Mouse (Mus musculus): ENCODE data around the gene Tcf3. TPM values are rescaled to one million over a fixed set of nuclear protein-coding genes. Genes with fewer than 3 reads are reported as not detected.

Gene Tcf3
- polyA plus RNA-seq, 1 experiment from 2014 or later: 30.9 TPM

GRCm38 (mm10) chr10:80435764-80436163 lies 2.3 kb upstream of the Tcf3 start:
- H3K36me3 ChIP-seq (ENCODE audit: control insufficient read depth, insufficient read depth, low read length): no peaks in the 10 kb centered on the region
- H3K4me2 ChIP-seq (replicated peaks; ENCODE audit: low read depth): peak overlapping the region; percentile 34
- H3K4me3 ChIP-seq (ENCODE audit: low read depth, low read length): no peak overlapping the region
- peak overlapping the region; percentile 87 for H3K27ac ChIP-seq (replicated peaks)
- no peaks in the 10 kb centered on the region for H3K27me3 ChIP-seq (ENCODE audit: control insufficient read depth, insufficient read depth, low read length)
- 25% methylated on average over 7 of the region's 7 CpGs for WGBS
- peak overlapping the region; percentile 18; the same call in 1 of the 2 replicates for H3K9ac ChIP-seq (ENCODE audit: low read length)
- TF ChIP-seq EP300 (optimal IDR thresholded peaks at IDR 0.05) (peak; percentile 55), CTCF (IDR thresholded peaks at IDR 0.05; ENCODE audit: low read depth) (no peak)
- peaks cover 6% of the 10 kb centered on the region; the same call in 1 of the 2 replicates for H3K4me1 ChIP-seq (replicated peaks; ENCODE audit: control insufficient read depth, insufficient read depth)
- H3K9me3 ChIP-seq (ENCODE audit: control insufficient read depth, low read length): no peaks in the 10 kb centered on the region
- DNase-seq (ENCODE audit: low spot score) (peak; percentile 91), ATAC-seq (ENCODE audit: low FRiP score, low TSS enrichment) (peak; percentile 66)

GRCm38 (mm10) chr10:80434823-80435222 lies 1.4 kb upstream of the Tcf3 start:
- DNase-seq (ENCODE audit: low spot score): no peak
- peaks cover 6% of the 10 kb centered on the region; the same call in 1 of the 2 replicates for H3K4me1 ChIP-seq (replicated peaks; ENCODE audit: control insufficient read depth, insufficient read depth)
- 0 out of 2 replicates have a peak, but pooled peaks cover 4% of the 10 kb centered on the region for H3K36me3 ChIP-seq (ENCODE audit: control insufficient read depth, insufficient read depth, low read length)
- H3K4me2 ChIP-seq (replicated peaks; ENCODE audit: low read depth): no peak overlapping the region
- peak overlapping the region; percentile 35; the same call in 1 of the 2 replicates for H3K9ac ChIP-seq (ENCODE audit: low read length)
- TF ChIP-seq CTCF (IDR thresholded peaks at IDR 0.05; ENCODE audit: low read depth) (no peak), EP300 (optimal IDR thresholded peaks at IDR 0.05) (no peak)
- H3K27me3 ChIP-seq (ENCODE audit: control insufficient read depth, insufficient read depth, low read length): no peaks in the 10 kb centered on the region
- H3K9me3 ChIP-seq (ENCODE audit: control insufficient read depth, low read length): no peaks in the 10 kb centered on the region
- 77% methylated on average over 3 of the region's 3 CpGs for WGBS
- ATAC-seq (ENCODE audit: low FRiP score, low TSS enrichment): no peak
- H3K4me3 ChIP-seq (ENCODE audit: low read depth, low read length): no peak overlapping the region
- peak overlapping the region; percentile 87 for H3K27ac ChIP-seq (replicated peaks)

- Histone ChIP-seq H3K27ac (replicated peaks) (0 out of 2 replicates have a peak overlapping the region, but pooled peaks have one; percentile 4), H3K36me3 (ENCODE audit: control insufficient read depth, insufficient read depth, low read length) (0 out of 2 replicates have a peak, but pooled peaks cover 4% of the 10 kb centered on the region), H3K4me1 (replicated peaks; ENCODE audit: control insufficient read depth, insufficient read depth) (peaks cover 6% of the 10 kb centered on the region; the same call in 1 of the 2 replicates), H3K4me2 (replicated peaks; ENCODE audit: low read depth) (no peak overlapping the region), H3K9ac (ENCODE audit: low read length) (no peak overlapping the region), H3K4me3 (ENCODE audit: low read depth, low read length) (no peak overlapping the region), H3K9me3 (ENCODE audit: control insufficient read depth, low read length) (no peaks in the 10 kb centered on the region), H3K27me3 (ENCODE audit: control insufficient read depth, insufficient read depth, low read length) (no peaks in the 10 kb centered on the region)
- no peak for DNase-seq (ENCODE audit: low spot score)
- 8% methylated on average over 8 of the region's 8 CpGs for WGBS
- peak; percentile 33 for TF ChIP-seq CTCF (IDR thresholded peaks at IDR 0.05; ENCODE audit: low read depth)
- TF ChIP-seq EP300 (optimal IDR thresholded peaks at IDR 0.05): no peak
- ATAC-seq (ENCODE audit: low FRiP score, low TSS enrichment): no peak
Measured at GRCm38 (mm10) chr10:80434233-80434592, 766 bp upstream of the Tcf3 start.

GRCm38 (mm10) chr10:80432936-80433512 lies 423 bp downstream of the Tcf3 start:
- WGBS: 0% methylated on average over 45 of the region's 60 CpGs
- H3K27me3 ChIP-seq (ENCODE audit: control insufficient read depth, insufficient read depth, low read length): no peaks in the 10 kb centered on the region
- peaks cover 11% of the 10 kb centered on the region; the same call in 1 of the 2 replicates for H3K36me3 ChIP-seq (ENCODE audit: control insufficient read depth, insufficient read depth, low read length)
- peaks cover 6% of the 10 kb centered on the region; the same call in 1 of the 2 replicates for H3K4me1 ChIP-seq (replicated peaks; ENCODE audit: control insufficient read depth, insufficient read depth)
- DNase-seq (ENCODE audit: low spot score) (peak; percentile 56), ATAC-seq (ENCODE audit: low FRiP score, low TSS enrichment) (no peak)
- H3K9ac ChIP-seq (ENCODE audit: low read length): peak overlapping the region; percentile 95
- H3K27ac ChIP-seq (replicated peaks): peak overlapping the region; percentile 84
- H3K4me3 ChIP-seq (ENCODE audit: low read depth, low read length): peak overlapping the region; percentile 99
- no peaks in the 10 kb centered on the region for H3K9me3 ChIP-seq (ENCODE audit: control insufficient read depth, low read length)
- H3K4me2 ChIP-seq (replicated peaks; ENCODE audit: low read depth): peak overlapping the region; percentile 83
- TF ChIP-seq CTCF (IDR thresholded peaks at IDR 0.05; ENCODE audit: low read depth): no peak
- no peak for TF ChIP-seq EP300 (optimal IDR thresholded peaks at IDR 0.05)

GRCm38 (mm10) chr10:80432387-80432785 lies 1.1 kb downstream of the Tcf3 start:
- no peak for TF ChIP-seq EP300 (optimal IDR thresholded peaks at IDR 0.05)
- no peak for TF ChIP-seq CTCF (IDR thresholded peaks at IDR 0.05; ENCODE audit: low read depth)
- 3% methylated on average over 4 of the region's 4 CpGs for WGBS

More at GRCm38 (mm10) chr10:80432387-80432785, 1.1 kb downstream of the Tcf3 start:
- H3K9me3 ChIP-seq (ENCODE audit: control insufficient read depth, low read length): no peaks in the 10 kb centered on the region
- no peak for ATAC-seq (ENCODE audit: low FRiP score, low TSS enrichment)
- peak overlapping the region; percentile 83 for H3K4me2 ChIP-seq (replicated peaks; ENCODE audit: low read depth)
- no peaks in the 10 kb centered on the region for H3K27me3 ChIP-seq (ENCODE audit: control insufficient read depth, insufficient read depth, low read length)
- H3K4me1 ChIP-seq (replicated peaks; ENCODE audit: control insufficient read depth, insufficient read depth): peaks cover 6% of the 10 kb centered on the region; the same call in 1 of the 2 replicates
- H3K27ac ChIP-seq (replicated peaks): peak overlapping the region; percentile 84; the same call in 1 of the 2 replicates
- no peak for DNase-seq (ENCODE audit: low spot score)
- peaks cover 16% of the 10 kb centered on the region for H3K36me3 ChIP-seq (ENCODE audit: control insufficient read depth, insufficient read depth, low read length)
- H3K4me3 ChIP-seq (ENCODE audit: low read depth, low read length): peak overlapping the region; percentile 99
- H3K9ac ChIP-seq (ENCODE audit: low read length): peak overlapping the region; percentile 95
